Mouse (Mus musculus): ENCODE measurements around the gene Olfm1. TPM values are rescaled to one million over a fixed set of nuclear protein-coding genes. Genes with fewer than 3 reads are reported as not detected.

Olfm1 gene
- polyA plus RNA-seq, 1 experiment = not detected

DNA sequence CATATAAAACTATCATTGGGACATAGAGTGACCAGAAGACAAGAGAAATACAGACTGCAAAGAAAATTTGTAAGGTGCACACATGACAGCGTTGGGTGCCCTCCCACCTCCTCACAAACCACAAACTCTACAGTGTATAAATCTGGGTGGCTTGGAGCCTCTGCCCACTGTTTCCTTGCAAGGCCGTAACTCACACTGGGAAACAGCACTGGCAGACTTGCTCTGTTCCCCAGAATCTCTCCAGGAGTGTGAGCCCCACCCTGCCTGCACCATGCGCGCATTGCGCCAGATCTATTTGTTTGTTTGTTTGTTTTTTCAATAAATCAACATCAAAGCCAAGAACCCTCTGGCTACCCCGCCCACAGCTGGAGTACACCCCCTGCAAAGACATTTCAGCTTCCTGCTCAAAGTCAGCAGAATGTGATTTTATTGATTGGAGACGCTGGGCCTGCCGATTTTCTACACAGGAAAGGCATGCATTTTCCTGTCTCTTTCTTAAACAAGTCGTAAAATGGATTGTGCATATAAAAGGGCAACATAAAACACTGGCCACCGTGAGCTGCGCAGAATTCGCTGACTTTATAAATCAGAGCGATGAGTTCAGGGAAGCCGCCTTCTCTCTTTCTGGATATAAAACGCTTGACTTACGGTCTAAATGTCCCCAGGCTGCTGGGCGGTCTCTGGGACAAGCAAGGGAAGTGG is 48.9 kb downstream of the Olfm1 start:
- TF ChIP-seq GATA1 (IDR thresholded peaks at IDR 0.05; ENCODE audit: low read length) = no peak

DNA sequence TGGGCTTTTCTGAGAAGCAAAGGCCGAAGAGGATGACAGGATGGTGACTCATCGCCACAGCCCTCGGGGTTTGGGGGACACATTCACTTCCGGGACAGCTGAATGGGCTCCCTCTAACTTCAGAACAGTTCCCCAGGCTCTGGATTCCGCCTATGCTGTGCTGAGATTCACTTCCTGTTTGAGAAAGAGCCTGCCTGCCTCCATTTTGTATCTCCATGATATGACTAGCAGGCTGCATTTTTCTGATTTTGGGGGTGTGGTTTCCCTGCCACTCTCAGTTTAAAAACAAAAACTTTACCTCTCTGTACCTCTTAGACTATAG is 49.4 kb downstream of the Olfm1 start:
- TF ChIP-seq GATA1 (IDR thresholded peaks at IDR 0.05; ENCODE audit: low read length) = no peak

DNA sequence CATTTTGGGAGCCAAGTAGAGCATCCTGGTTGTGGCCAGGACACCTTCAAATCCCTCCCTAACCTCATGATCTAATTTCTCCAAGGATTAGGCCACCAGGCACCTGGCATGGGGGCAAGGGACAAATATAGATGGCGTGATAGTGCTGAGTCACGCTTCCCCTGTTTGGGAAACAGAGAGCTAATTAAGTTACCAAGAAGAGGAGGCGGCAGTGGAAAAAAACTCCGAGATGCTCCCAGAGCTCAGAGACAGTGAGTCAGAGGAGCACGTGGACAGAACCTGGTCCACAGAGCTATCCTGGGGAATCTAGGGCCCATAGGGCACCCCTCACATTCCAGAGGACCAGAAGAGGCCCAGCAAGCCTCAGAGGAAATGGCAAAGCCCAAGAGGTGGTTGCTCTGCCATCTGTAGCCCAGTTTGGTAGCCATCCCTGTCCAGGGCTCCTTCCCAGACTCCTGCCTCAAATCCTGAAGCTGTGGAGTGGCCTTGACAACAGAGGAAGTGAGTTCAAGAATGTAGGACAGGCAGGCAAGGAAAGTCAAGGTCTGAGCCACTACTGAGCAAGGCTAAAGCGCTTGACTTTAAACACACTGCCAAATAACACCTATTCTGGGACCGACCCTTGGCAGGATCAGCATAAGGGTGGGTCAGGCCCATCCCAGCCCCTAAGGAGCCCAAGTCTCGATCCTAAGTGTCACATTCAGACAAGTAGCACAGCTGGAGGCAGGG is 52.0 kb downstream of the Olfm1 start:
- no peak for TF ChIP-seq GATA1 (IDR thresholded peaks at IDR 0.05; ENCODE audit: low read length)

DNA sequence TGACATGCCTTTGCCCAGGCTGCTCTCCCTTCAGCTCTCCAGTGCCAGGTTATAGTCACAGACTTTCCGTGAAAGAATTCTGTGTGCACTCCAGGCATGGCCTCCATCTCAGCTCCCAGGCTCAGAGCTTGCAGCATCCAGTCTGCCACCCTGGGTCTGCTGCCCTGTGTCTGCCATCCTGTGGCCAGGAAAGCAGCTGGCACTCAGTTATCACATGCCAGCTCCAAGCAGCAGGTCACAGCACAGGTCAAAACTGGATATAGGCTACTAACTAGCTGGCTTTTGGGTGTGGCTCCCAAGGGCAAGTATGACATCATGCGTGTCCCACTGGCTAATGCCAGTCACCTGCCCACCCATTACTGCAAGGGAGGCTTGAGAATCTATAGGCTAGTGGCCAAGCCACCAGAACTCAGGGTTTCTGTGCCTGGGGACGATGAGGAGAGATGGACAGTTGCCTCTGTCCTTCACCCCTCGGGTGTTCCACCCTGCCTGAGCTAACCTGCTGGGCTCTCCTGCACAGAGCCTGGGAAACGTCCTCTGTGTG is 53.4 kb downstream of the Olfm1 start:
- no peak for TF ChIP-seq GATA1 (IDR thresholded peaks at IDR 0.05; ENCODE audit: low read length)

DNA sequence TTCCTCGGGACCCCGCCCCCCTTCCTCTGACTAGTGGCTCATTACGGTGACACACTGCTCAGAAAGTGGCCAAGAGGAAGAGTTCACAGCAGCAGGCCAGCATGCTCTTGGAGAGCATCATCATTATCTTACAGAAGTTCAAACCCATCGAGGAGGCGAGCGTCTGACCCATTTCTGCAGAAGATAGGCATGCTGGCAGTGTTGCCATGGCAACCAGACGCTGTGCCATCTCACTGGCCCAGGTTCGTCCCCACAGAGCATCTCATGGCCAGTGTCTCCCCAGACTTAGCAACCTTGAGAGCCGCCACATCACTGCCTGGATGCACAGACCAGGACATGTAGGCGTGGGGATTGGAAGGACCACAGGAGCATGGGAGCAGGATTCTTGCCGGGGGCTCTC is 54.3 kb downstream of the Olfm1 start:
- TF ChIP-seq GATA1 (IDR thresholded peaks at IDR 0.05; ENCODE audit: low read length) = no peak

DNA sequence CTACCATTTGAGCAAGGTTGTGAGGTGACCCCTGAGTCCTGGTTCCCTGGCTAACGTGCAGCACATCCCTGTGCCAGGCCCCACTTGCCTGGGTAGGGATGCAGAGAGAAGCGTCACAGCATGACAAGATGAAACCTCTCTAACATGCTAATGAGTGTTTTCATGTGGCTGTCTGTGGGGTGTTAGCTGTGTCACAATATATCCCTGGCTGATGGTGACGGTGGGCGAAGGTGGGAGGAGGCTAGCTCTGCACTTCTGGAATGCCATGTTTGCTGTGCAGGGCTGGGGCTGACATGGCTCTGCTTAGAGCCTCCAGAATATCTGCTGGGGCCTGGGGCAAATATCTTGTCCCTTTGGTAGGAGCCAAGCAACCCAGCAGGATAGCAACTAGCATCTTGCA is 59.8 kb downstream of the Olfm1 start:
- no peak for TF ChIP-seq GATA1 (IDR thresholded peaks at IDR 0.05; ENCODE audit: low read length)

DNA sequence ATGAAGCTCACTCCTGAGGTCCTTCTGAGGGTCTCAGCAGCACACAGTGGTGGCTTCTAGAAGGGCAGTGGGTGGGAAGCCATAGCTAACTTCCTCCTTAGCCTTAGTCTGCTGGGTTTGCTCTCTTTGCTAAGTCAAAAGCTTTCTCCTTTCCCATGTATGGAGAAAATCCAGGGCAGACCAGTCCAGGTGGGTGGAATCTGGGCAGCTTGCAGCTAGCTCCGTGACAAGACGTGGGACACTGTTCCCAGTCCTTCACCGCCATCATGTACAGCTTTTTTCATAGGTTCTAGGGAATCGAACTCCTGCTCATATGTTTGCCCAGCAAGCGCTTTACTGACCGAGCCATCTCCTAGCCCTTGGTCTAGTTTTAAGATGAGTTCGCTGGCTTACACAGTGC is 63.2 kb downstream of the Olfm1 start:
- TF ChIP-seq GATA1 (IDR thresholded peaks at IDR 0.05; ENCODE audit: low read length) = no peak

DNA sequence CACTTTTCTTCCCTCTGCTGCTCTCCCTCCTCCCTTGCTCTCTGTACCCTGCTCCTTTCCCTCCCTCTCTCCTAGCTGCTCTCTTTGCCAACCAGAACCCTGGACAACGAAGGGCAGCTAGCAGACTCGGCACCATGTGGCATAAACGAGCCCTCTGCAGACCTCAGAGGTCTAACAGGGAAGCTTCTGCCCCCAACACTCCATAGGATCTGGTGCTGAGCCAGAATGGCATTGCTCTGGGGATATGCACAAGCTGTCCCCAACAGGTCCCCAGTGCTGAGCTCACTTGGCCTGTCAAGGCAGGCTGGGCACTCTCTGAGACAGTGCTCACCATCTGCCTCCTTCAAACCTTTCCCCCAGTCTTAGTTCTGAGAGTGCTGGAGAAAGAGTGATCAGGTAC is 68.6 kb downstream of the Olfm1 start:
- TF ChIP-seq GATA1 (IDR thresholded peaks at IDR 0.05; ENCODE audit: low read length) = no peak

DNA sequence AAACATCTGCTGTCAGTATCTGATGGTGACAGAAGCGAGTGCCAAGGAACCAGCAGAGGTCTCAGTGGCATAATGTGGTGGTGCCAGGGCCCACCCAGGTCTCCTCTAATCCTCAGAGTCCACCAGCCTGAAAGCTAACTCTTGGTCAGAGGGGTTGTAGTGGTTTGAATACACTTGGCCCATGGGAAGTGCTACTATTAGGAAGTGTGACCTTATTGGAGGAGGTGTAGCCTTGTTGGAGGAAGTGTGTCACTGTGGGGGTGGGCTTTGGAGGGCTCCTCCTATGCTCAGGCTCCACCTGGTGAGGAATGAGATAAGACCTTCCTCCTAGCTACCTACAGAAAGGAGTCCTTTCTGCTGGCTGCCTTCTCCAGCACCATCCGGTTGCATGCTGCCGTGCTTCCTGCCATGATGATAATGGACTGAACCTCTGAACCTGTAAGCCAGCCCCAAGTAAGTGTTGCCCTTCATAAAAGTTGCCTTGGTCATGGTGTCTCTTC is 75.0 kb downstream of the Olfm1 start:
- no peak for TF ChIP-seq GATA1 (IDR thresholded peaks at IDR 0.05; ENCODE audit: low read length)

DNA sequence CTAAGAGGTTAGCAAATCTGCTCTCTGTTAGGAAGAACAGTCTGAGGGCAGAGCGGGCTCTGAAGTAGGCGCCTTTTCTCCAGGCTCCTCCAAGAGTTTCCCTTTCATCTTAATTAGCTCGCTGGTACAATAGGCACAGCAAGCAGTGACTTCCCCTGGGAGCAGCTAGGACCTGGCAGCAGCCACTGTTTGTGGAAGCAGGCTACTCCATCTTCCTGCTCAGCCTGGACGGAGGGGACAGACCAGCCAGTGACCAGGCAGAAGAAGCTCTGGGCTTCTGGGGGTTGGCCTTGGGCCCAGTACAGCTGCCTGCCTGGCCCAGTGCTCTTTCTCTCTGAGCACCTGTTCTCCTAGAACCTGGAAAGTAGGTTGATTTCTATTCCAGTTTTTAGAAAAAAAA is 77.8 kb downstream of the Olfm1 start:
- TF ChIP-seq GATA1 (IDR thresholded peaks at IDR 0.05; ENCODE audit: low read length) = no peak

DNA sequence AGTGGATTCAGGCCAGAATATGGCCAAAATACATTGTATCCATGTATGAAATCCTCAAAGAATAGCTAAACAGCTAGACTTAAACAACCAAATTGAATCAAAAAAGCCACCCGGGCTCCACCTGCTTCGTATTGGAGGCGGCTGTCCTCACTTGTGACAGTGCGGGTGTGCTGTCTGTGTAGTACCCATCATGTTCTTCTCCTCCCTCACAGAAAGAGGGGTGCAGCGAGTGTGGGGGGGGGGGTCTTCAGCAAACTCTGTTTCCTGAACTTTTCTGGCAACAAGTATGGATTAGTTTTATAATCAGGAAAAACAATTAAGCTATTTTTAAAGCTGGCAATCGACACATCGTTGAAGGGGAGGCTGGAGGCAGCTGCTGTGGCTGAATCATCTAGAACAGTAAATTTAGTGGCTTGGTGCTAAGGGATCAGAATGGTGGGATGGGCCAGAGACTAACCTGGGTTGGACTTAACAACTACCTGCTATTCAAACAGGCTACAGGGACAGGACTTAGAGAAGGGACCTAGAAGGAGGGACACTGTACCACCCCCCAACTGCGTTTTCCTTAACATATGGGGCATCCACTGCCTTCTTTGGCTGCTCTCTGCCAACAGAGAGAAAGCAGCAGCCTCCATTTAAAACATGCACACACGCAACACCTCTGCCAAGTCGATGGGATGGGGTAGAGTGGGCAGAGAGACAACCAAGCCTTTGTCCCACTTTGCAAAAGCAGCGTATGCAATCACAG is 79.6 kb downstream of the Olfm1 start:
- TF ChIP-seq GATA1 (IDR thresholded peaks at IDR 0.05; ENCODE audit: low read length) = no peak

DNA sequence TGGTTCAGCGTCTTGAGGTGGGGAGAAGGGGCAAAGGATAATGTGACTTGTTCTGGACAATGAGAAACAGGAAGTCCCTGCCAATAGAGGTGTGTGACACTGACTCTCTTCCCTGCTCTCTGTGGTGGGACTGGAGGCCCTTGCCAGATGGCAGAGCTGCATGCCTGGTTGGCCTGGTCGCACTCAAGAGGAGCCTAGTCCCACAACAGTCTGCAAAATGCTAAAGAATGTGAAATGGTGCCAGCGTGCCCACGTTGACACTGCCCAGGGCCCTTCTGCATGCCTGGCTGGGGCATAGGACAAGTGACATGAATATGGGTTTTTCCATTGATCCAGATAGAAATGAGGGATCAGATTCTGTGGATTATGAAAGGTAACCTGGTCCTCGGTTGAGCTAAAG is 81.2 kb downstream of the Olfm1 start:
- no peak for TF ChIP-seq GATA1 (IDR thresholded peaks at IDR 0.05; ENCODE audit: low read length)

DNA sequence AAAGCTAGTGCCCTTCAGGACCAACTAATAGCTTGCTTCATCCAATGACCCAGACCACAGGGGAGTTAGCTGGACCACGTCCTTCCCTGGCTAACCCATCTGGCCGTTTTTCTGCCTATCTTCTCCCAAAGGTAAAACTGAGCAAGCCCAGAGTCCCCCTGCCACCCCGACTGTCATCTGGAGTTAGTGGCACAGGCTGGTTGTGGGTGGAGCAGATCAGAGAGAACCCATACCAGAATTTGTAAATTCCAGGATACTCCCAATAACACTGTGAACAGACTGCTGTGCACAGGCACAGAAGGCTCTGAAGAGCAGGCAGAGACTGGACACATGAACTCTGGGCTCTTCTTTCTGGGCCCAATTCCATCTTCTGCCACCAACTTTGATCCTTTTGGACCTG is 82.6 kb downstream of the Olfm1 start:
- TF ChIP-seq GATA1 (IDR thresholded peaks at IDR 0.05; ENCODE audit: low read length) = no peak

DNA sequence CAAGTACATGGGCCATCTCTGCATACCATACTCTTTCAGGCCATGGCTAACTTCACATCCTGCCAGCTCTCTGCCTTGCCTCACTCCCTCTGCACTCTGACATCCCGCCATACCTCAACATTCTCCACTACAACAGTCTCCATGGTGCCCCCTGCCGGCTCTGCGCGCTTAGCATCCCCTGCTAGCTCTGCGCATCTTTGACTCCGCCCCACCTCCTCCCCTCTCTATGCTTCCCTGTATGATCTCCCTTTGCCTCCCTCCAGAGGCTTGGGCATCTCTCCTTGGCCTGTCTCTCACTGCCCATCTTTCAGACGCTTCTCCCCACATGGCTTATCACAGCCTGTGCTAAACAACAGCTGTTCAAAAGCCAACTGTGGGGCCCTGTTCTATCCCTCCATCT is 85.4 kb downstream of the Olfm1 start:
- TF ChIP-seq GATA1 (IDR thresholded peaks at IDR 0.05; ENCODE audit: low read length) = no peak

DNA sequence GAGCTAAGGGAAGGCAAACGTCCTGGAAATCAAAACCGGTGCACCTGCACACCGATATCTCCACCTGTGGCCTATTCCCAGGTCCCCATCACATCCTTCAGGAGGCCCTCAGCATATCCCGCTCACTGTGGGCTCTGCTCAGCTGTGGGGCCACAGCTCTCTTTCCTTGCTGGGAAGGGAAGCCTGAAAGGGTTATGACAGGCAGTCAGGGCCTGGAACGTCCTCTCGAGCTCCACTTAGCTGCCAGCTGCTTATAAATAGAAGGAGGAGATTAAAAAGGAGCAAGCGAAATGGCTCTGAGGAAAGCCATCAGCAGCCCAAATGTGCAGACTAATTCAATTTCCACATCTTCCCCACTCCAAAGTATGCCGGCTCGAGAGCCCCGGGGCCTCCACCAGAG is 86.1 kb downstream of the Olfm1 start:
- no peak for TF ChIP-seq GATA1 (IDR thresholded peaks at IDR 0.05; ENCODE audit: low read length)

Other genes starting within 250 kb of the Olfm1 start
- gene Fcnb, start 108.1 kb upstream of the Olfm1 start, polyA plus RNA-seq (2012) = not detected in 2 replicates